Mouse (Mus musculus): ENCODE measurements around the gene Sox6.

GRCm38 (mm10) chr7:115763851-115764250 lies 274.7 kb downstream of the Sox6 start:
- TF ChIP-seq CTCF (IDR thresholded peaks at IDR 0.05; ENCODE audit: insufficient read depth, low read length) (no peak), POLR2A (IDR thresholded peaks at IDR 0.05; ENCODE audit: borderline replicate concordance, extremely low read depth, low read depth, low read length) (no peak)

All from lung, adult 2 months (tissue).